Mouse (Mus musculus) lung, embryonic 15.5 days (tissue): ENCODE measurements at regions not wholly inside any gene's neighbourhood (a gene's known extent, or its start where the extent isn't known, plus 50 kb on each side); places are given as distances from the start of the nearest gene placed in this dataset.

Experiments used
- ATAC-seq: fragments of 200-750 bp; cut with Nextera tagmentation; 2 replicates; pipeline ENCODE4 v1.8.0; 2017; ENCODE audit warnings: moderate number of reproducible peaks, borderline replicate concordance; ENCODE audit not compliant: low FRiP score, low TSS enrichment; ENCODE audit errors: extremely low read depth
- H3K27ac ChIP-seq: fragments of 300-500 bp; sonication (generic); 2 replicates; pipeline ENCODE4 v1.5.1; 2015; ENCODE audit warnings: moderate library complexity, mild to moderate bottlenecking, inconsistent platforms
- H3K27me3 ChIP-seq: fragments of 300-500 bp; sonication (generic); 2 replicates; pipeline ENCODE4 v1.6.1; 2015; ENCODE audit warnings: inconsistent platforms
- H3K36me3 ChIP-seq: fragments of 300-500 bp; sonication (generic); 2 replicates; pipeline ENCODE4 v1.6.1; 2015; ENCODE audit warnings: inconsistent platforms
- H3K4me1 ChIP-seq: fragments of 300-500 bp; sonication (generic); 2 replicates; pipeline ENCODE4 v1.6.1; 2015; ENCODE audit warnings: inconsistent platforms
- H3K4me2 ChIP-seq: fragments of 300-500 bp; sonication (generic); 2 replicates; pipeline ENCODE4 v1.6.1; 2015; ENCODE audit warnings: inconsistent platforms, mild to moderate bottlenecking, moderate library complexity
- H3K4me3 ChIP-seq: fragments of 300-500 bp; sonication (generic); 2 replicates; pipeline ENCODE4 v1.5.1; 2015; ENCODE audit warnings: mild to moderate bottlenecking, inconsistent platforms
- H3K9ac ChIP-seq: fragments of 300-500 bp; sonication (generic); 2 replicates; pipeline ENCODE4 v1.6.1; 2015; ENCODE audit warnings: inconsistent platforms
- H3K9me3 ChIP-seq: fragments of 300-500 bp; sonication (generic); 2 replicates; pipeline ENCODE4 v1.6.1; 2016; ENCODE audit warnings: inconsistent platforms
- WGBS: fragments of 180-500 bp; shearing (Covaris S2); methylation state at CpG from one replicate; pipeline ENCODE4 v1.1.7; 2015; 5-methylcytosine and 5-hydroxymethylcytosine counted together

GRCm38 (mm10) chr5:18080761-18081160, 118.4 kb downstream of the Gnat3 start:
- H3K9me3 ChIP-seq, result no peaks in the 10 kb centered on the region
- no peaks in the 10 kb centered on the region for H3K4me1 ChIP-seq
- no peak overlapping the region for H3K4me2 ChIP-seq
- no peak overlapping the region for H3K9ac ChIP-seq
- H3K27me3 ChIP-seq, result no peaks in the 10 kb centered on the region
- ATAC-seq, result no peak
- no peak overlapping the region for H3K27ac ChIP-seq
- H3K36me3 ChIP-seq, result no peaks in the 10 kb centered on the region
- no peak overlapping the region for H3K4me3 ChIP-seq

DNA sequence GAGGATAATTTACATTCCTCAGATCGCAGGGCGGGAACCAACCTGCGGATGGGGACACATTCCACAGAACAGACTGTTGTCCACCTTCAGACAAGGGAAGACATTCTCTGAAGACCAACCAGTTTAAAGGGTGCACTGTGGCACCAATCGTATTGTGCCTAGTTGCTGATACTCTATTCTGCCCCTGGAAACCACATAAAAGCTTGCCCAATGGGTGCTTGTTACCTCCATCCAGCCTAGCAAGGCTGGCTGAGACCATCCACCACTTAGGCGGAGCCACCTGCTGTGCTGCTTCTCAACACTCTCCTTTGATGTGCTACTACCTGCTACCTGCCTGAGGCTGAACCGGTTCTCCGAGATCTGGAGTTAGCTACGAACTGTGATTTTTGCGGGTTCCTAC, 119.9 kb downstream of the Gnat3 start:
- Histone ChIP-seq H3K4me3 (no peak overlapping the region), H3K36me3 (no peaks in the 10 kb centered on the region), H3K9ac (no peak overlapping the region), H3K27me3 (no peaks in the 10 kb centered on the region), H3K9me3 (no peaks in the 10 kb centered on the region), H3K27ac (no peak overlapping the region), H3K4me2 (no peak overlapping the region), H3K4me1 (no peaks in the 10 kb centered on the region)
- ATAC-seq, result no peak
- WGBS, result 44% methylated on average over 9 of the region's 9 CpGs

DNA sequence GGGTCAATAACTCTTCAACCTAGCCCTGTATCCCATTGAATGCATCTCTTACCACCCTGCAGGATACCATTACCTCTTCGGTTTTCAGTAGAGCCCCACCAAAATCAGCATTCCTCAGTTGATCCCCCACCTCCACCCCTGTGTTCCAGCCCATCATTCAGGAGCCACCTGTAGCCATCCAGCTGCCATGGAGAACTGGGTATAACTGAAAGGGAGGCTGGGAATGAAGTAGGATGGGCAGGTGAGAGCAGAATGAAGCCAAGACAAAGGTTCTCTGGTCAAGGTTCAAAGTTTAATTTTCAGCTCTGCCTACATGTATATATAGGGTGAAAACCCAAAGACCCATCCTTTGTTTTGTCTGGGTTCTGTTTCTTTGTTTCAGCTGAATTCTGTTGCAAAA, 121.4 kb downstream of the Gnat3 start:
- 85% methylated on average over 1 of the region's 1 CpGs for WGBS
- no peak overlapping the region for H3K27ac ChIP-seq
- H3K27me3 ChIP-seq, result no peaks in the 10 kb centered on the region
- H3K4me2 ChIP-seq, result no peak overlapping the region
- ATAC-seq, result no peak
- H3K4me3 ChIP-seq, result no peak overlapping the region
- H3K4me1 ChIP-seq, result no peaks in the 10 kb centered on the region
- no peak overlapping the region for H3K9ac ChIP-seq
- no peaks in the 10 kb centered on the region for H3K36me3 ChIP-seq
- no peaks in the 10 kb centered on the region for H3K9me3 ChIP-seq

- Histone ChIP-seq H3K36me3 (no peaks in the 10 kb centered on the region), H3K9me3 (no peaks in the 10 kb centered on the region), H3K4me1 (no peaks in the 10 kb centered on the region), H3K4me3 (no peak overlapping the region), H3K9ac (no peak overlapping the region), H3K4me2 (no peak overlapping the region), H3K27ac (no peak overlapping the region), H3K27me3 (no peaks in the 10 kb centered on the region)
- ATAC-seq, result no peak
- 88% methylated on average over 2 of the region's 2 CpGs for WGBS
These were observed 123.1 kb downstream of the Gnat3 start for GRCm38 (mm10) chr5:18085456-18085855.

DNA sequence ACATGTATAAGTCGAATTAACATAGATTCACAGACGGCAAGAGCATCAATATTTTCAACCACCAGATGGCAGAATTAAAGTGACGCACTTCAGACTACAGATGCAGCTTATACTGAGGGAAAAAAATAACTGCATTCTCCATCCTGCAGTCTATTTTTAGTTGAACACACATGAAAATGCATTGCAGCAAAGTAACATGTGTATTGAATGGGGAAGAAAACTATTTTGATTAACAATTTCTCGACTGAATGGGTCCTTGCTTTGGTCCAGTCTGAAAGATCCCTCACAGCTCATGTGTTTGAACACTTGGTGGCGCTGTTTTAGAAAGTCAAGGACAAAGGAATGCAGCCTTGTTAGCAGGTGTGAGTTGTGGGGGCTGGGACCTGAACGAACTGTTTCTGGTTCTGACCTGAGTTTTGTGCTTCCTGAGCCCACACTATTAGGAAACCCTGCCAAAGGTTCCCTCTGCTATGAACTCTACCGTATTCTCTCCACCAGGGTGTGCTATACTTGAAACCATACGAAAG, 125.6 kb downstream of the Gnat3 start:
- Histone ChIP-seq H3K27ac (no peak overlapping the region), H3K27me3 (no peaks in the 10 kb centered on the region), H3K4me1 (no peaks in the 10 kb centered on the region), H3K9me3 (no peaks in the 10 kb centered on the region), H3K4me2 (peak overlapping the region; percentile 30), H3K4me3 (no peak overlapping the region), H3K36me3 (no peaks in the 10 kb centered on the region), H3K9ac (no peak overlapping the region)
- ATAC-seq, result peak; percentile 81
- 20% methylated on average over 8 of the region's 8 CpGs for WGBS

DNA sequence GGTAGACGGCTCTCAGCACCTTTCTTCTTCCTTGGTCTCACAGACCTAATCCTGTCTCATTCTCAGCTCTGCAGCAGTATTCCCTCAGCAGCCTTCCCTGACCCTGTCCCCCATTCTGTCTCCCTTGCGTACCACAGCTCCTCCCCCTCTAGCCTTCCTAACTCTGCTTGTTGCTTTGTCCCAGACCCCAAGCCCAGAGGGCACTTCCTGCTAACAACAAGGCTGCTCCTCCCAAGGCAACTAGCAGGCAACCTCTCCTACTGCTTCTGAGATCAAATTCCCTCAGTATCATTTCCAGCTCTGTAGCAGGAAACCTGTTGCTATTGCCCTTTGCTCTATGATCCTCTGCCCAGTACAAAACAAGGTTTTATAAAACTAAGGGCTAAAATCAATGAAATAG, 127.6 kb downstream of the Gnat3 start:
- no peak overlapping the region for H3K9ac ChIP-seq
- 77% methylated on average over 2 of the region's 2 CpGs for WGBS
- H3K4me3 ChIP-seq, result no peak overlapping the region
- no peaks in the 10 kb centered on the region for H3K27me3 ChIP-seq
- H3K27ac ChIP-seq, result no peak overlapping the region
- ATAC-seq, result no peak
- H3K4me2 ChIP-seq, result no peak overlapping the region
- H3K9me3 ChIP-seq, result no peaks in the 10 kb centered on the region
- H3K36me3 ChIP-seq, result no peaks in the 10 kb centered on the region
- no peaks in the 10 kb centered on the region for H3K4me1 ChIP-seq

DNA sequence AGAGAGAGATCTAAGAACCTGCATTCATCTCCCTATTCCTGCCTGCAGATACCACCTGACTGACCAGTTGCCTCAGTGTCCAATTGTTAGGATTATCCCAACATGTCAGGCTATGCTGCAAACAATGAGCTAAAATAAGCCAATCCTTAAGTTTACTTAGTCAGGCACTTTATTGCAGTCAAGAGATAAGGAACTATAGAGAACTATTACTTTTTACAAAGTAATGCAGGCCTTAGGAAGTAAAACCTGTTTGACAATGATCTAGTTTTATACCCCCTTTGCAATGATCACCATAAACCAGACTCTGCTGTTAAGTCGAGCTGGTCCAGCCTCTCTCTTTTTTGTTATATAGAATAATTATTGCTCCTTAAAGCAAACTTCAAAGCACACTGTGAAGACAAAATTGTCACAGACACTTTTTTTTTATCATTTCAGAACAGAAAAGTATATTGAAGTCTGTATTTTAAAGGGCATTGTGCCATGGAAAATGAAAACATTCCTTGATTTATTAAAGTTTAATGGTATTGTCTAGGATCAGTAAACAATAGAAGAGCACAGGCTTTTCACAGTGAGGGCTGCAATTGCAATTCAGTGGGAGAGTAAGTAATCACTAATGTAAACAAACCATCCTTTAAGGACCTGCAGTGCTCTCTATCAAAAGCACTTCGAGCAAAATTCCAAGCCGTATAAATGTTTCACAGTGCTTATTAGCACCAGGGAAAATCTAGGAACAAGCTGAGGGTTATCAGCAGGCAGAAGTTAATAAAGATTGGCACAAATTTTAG, 152.7 kb downstream of the Gnat3 start:
- H3K36me3 ChIP-seq, result no peaks in the 10 kb centered on the region
- H3K9me3 ChIP-seq, result no peaks in the 10 kb centered on the region
- no peak for ATAC-seq
- 1% methylated on average over 3 of the region's 3 CpGs for WGBS
- no peaks in the 10 kb centered on the region for H3K27me3 ChIP-seq
- H3K27ac ChIP-seq, result no peak overlapping the region
- peaks cover 7% of the 10 kb centered on the region; the same call in 1 of the 2 replicates for H3K4me1 ChIP-seq
- no peak overlapping the region for H3K4me2 ChIP-seq
- H3K4me3 ChIP-seq, result no peak overlapping the region
- no peak overlapping the region for H3K9ac ChIP-seq

DNA sequence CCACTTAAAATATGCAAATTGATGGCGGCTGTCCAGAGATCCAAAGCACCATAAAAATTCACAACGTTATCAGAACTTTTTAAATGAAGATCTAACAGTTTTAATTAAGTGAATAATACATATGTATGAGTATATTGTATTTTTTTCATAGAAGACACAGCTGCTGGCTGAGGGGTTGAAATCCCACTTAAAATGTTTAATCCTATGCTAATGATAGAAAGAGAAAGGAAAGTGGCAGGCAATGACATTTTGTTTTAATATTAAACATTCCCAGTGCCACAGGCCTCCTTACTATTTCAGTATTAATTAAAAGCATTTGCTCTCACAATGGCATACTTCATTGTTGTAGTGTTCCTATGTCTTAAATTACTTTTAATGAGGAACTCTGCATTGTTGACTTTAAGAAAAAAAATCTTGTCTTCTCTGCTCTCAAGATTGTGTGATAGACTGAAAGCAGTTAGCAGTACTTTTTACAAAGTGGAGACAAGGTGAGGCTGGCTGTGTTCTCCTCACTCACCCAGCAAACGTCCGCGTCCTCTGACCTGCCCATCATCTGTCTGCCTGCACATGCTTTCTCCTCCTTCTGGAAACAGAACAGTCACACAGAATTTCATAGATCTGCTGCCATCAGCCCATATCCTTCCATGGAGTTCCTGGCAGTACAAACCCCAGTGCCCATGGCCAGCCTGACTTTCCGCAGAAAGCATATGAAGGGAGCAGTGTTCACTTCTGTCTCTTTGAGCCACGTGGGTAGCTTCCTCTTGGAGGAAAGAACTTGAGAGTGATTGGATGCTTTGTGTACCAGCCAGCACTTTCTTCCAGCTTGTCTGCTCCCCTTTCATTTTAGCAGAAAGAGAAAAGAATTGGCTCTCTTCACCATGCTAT, 173.7 kb downstream of the Gnat3 start:
- no peak overlapping the region for H3K27ac ChIP-seq
- H3K9me3 ChIP-seq, result no peaks in the 10 kb centered on the region
- H3K4me3 ChIP-seq, result no peak overlapping the region
- no peak for ATAC-seq
- H3K4me2 ChIP-seq, result no peak overlapping the region
- H3K36me3 ChIP-seq, result no peaks in the 10 kb centered on the region
- 52% methylated on average over 7 of the region's 7 CpGs for WGBS
- no peaks in the 10 kb centered on the region for H3K27me3 ChIP-seq
- H3K9ac ChIP-seq, result no peak overlapping the region
- no peaks in the 10 kb centered on the region for H3K4me1 ChIP-seq

DNA sequence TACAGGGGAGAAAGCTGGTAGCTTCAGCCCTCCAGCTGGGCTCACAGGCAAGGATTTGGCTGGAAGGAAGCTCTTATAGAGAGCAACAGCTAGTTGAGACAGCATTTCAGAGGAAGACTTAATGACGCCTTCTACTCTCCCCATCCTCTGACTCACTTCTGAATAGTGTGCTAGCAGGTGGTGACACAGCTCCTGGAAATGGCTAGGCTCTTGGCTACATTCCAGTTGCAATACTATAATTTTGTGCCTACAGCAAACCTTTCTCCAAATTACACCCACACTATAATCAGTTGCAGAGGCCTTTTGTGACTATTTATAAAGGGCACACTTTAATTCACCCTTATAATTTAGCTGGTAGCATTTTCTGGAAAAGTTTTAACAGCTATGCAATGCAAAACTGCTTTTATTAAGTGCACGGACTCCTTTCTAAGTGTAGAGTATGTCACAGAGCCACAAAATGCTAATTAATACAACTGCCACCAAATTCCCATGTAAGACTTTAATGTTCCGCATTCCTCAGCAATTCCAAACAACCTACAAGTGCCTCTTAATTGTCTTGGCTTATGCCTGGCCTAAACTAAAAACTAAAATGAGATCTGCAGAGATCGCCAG, 175.2 kb downstream of the Gnat3 start:
- H3K4me1 ChIP-seq, result no peaks in the 10 kb centered on the region
- H3K9me3 ChIP-seq, result no peaks in the 10 kb centered on the region
- 69% methylated on average over 4 of the region's 4 CpGs for WGBS

DNA sequence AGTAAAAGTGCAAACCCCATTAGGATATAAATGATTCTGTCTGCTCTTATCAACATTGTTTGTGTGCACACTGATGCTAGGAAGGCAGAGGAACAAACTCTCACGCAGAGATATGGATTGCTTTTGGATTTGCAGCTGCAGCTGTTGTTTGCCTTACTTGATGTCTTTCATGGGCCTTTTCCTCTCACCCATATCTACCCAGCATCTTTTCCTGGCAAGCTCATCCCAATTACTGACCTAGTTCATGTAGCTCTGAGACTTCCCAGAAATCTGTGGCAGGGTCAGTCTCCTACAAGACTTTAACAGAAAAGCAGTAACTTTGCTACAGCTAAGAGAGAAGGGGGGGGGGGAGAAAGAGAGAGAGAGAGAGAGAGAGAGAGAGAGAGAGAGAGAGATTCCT, 189.9 kb downstream of the Gnat3 start:
- Histone ChIP-seq H3K27me3 (no peaks in the 10 kb centered on the region), H3K9ac (no peak overlapping the region), H3K4me2 (no peak overlapping the region), H3K4me1 (0 out of 2 replicates have a peak, but pooled peaks cover 5% of the 10 kb centered on the region), H3K36me3 (no peaks in the 10 kb centered on the region), H3K4me3 (no peak overlapping the region), H3K27ac (no peak overlapping the region), H3K9me3 (no peaks in the 10 kb centered on the region)
- 13% methylated on average over 1 of the region's 1 CpGs for WGBS
- ATAC-seq, result peak; percentile 8; the same call in 1 of the 2 replicates

More for the DNA sequence above, 175.2 kb downstream of the Gnat3 start:
- H3K4me2 ChIP-seq, result no peak overlapping the region
- H3K27me3 ChIP-seq, result no peaks in the 10 kb centered on the region
- no peak overlapping the region for H3K27ac ChIP-seq
- H3K9ac ChIP-seq, result no peak overlapping the region
- ATAC-seq, result no peak
- H3K36me3 ChIP-seq, result no peaks in the 10 kb centered on the region
- no peak overlapping the region for H3K4me3 ChIP-seq

DNA sequence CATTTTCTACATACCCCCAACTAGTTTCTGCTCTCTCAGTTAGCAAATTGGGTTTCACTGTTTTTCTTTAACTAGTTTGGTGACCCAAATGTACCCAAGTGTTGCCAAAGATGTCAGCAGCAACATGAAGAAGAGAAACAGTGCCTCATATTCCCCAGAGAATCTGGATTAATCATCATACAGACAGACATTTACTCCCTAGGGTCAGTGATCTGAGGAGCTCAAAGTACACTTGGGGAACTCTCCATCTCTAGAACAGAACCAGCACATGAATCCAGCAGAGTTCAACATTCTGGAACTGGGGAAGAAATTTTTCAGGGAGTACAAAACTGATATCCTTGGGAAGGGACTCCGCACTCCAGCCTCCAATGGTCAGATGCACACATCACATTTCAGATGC, 191.4 kb downstream of the Gnat3 start:
- no peak overlapping the region for H3K4me2 ChIP-seq
- ATAC-seq, result no peak
- no peaks in the 10 kb centered on the region for H3K36me3 ChIP-seq
- H3K9ac ChIP-seq, result no peak overlapping the region
- H3K9me3 ChIP-seq, result no peaks in the 10 kb centered on the region
- 0 out of 2 replicates have a peak, but pooled peaks cover 5% of the 10 kb centered on the region for H3K4me1 ChIP-seq
- 94% methylated on average over 1 of the region's 1 CpGs for WGBS
- H3K27me3 ChIP-seq, result no peaks in the 10 kb centered on the region
- no peak overlapping the region for H3K27ac ChIP-seq
- H3K4me3 ChIP-seq, result no peak overlapping the region

GRCm38 (mm10) chr5:18163515-18163914, 196.6 kb downstream of the Gnai1 start:
- Histone ChIP-seq H3K27me3 (no peaks in the 10 kb centered on the region), H3K4me1 (no peaks in the 10 kb centered on the region), H3K4me2 (no peak overlapping the region), H3K36me3 (no peaks in the 10 kb centered on the region), H3K4me3 (no peak overlapping the region), H3K9ac (no peak overlapping the region), H3K9me3 (no peaks in the 10 kb centered on the region), H3K27ac (no peak overlapping the region)
- ATAC-seq, result no peak
